Comparison of ENCODE assay signal across 8 mouse cellular contexts in genomic region chr3:89337062-89337720, GRCm38 (mm10). TPM values are rescaled to one million over a fixed set of nuclear protein-coding genes. Genes with fewer than 3 reads are reported as not detected.
DNase-seq lines count a peak whose midpoint lies in the region; ATAC-seq and TF ChIP-seq lines count a peak whose summit lies in the region.

No protein-coding gene starts in this region.

- 2% methylated on average over 17 of the region's 21 CpGs for WGBS in hindbrain, embryonic 14.5 days
- 2% methylated on average over 16 of the region's 21 CpGs for WGBS in midbrain, postnatal 0 days

- no peak for TF ChIP-seq CTCF in layer of hippocampus, adult 2 months (conservative IDR thresholded peaks at IDR 0.05)
- TF ChIP-seq CTCF in brain, embryonic 14.5 days (IDR thresholded peaks at IDR 0.05; ENCODE audit: borderline replicate concordance, extremely low read depth, insufficient read depth, insufficient read length) = no peak
- no peak for TF ChIP-seq CTCF in midbrain, postnatal 0 days (IDR thresholded peaks at IDR 0.05)

- no peaks in the 10 kb centered on the region for H3K36me3 ChIP-seq in hindbrain, embryonic 14.5 days (replicated peaks; ENCODE audit: control insufficient read depth, insufficient read depth)
- peaks cover 4% of the 10 kb centered on the region; the same call in 1 of the 2 replicates for H3K36me3 ChIP-seq in midbrain, postnatal 0 days (ENCODE audit: insufficient read depth, low read length)

- no peak for TF ChIP-seq POLR2A in brain, embryonic 14.5 days (IDR thresholded peaks at IDR 0.05; ENCODE audit: borderline replicate concordance, extremely low read depth, insufficient read depth, insufficient read length, poor library complexity, severe bottlenecking)

- peak overlapping the region; percentile 66 for H3K4me3 ChIP-seq in layer of hippocampus, adult 2 months
- peak overlapping the region; percentile 83 for H3K4me3 ChIP-seq in hindbrain, embryonic 14.5 days (replicated peaks; ENCODE audit: low read length)
- peak overlapping the region; percentile 80 for H3K4me3 ChIP-seq in midbrain, postnatal 0 days (ENCODE audit: low read depth, low read length)

- H3K9ac ChIP-seq in hindbrain, embryonic 14.5 days = peak overlapping the region; percentile 84
- peak overlapping the region; percentile 70 for H3K9ac ChIP-seq in midbrain, postnatal 0 days (replicated peaks; ENCODE audit: low read length, poor library complexity, severe bottlenecking)

- peaks cover 46% of the 10 kb centered on the region for H3K4me1 ChIP-seq in hindbrain, embryonic 14.5 days (replicated peaks; ENCODE audit: control insufficient read depth, insufficient read depth, low read length)
- H3K4me1 ChIP-seq in midbrain, postnatal 0 days (ENCODE audit: insufficient read depth, low read length) = peaks cover 6% of the 10 kb centered on the region; the same call in 1 of the 2 replicates

- DNase-seq in layer of hippocampus, adult 2 months (ENCODE audit: low spot score in 2 of 2) = peak in 1 of 2 experiments; percentile 54
- DNase-seq in layer of hippocampus, postnatal 25 days (ENCODE audit: extremely low spot score in 1 of 2, low spot score in 1 of 2) = no peak
- DNase-seq in brain, embryonic 14.5 days (ENCODE audit: low read depth) = peak; percentile 37
- no peak for DNase-seq in hindbrain, embryonic 14.5 days (ENCODE audit: low spot score)
- no peak for DNase-seq in midbrain, postnatal 0 days (ENCODE audit: low spot score)
- no peak for DNase-seq in layer of hippocampus, postnatal 14 days (ENCODE audit: low spot score in 2 of 2)
- no peak for DNase-seq in ovary, adult 18-20 months (ENCODE audit: low spot score)
- DNase-seq in cerebellum, adult 8-10 months = no peak

- no peaks in the 10 kb centered on the region for H3K27me3 ChIP-seq in hindbrain, embryonic 14.5 days (ENCODE audit: control insufficient read depth, insufficient read depth, low read length)
- H3K27me3 ChIP-seq in midbrain, postnatal 0 days (ENCODE audit: insufficient read depth, low read length) = no peaks in the 10 kb centered on the region

- H3K9me3 ChIP-seq in hindbrain, embryonic 14.5 days (ENCODE audit: control insufficient read depth, low read length) = no peaks in the 10 kb centered on the region
- H3K9me3 ChIP-seq in midbrain, postnatal 0 days (ENCODE audit: low read length) = no peaks in the 10 kb centered on the region

- ATAC-seq in hindbrain, embryonic 14.5 days (ENCODE audit: low FRiP score) = no peak
- no peak; the same call in 1 of the 2 replicates for ATAC-seq in midbrain, postnatal 0 days (ENCODE audit: low FRiP score)

- peak overlapping the region; percentile 83 for H3K27ac ChIP-seq in layer of hippocampus, adult 2 months
- peak overlapping the region; percentile 70 for H3K27ac ChIP-seq in hindbrain, embryonic 14.5 days
- no peak overlapping the region for H3K27ac ChIP-seq in midbrain, postnatal 0 days (ENCODE audit: low read depth, low read length)

- H3K4me2 ChIP-seq in hindbrain, embryonic 14.5 days (replicated peaks) = peak overlapping the region; percentile 88
- peak overlapping the region; percentile 98 for H3K4me2 ChIP-seq in midbrain, postnatal 0 days (ENCODE audit: low read depth, low read length, poor library complexity, severe bottlenecking)

RNA-seq across cellular contexts. Expression of gene Efna4, which starts 0.6 kb away (rescaled TPM):
- total RNA-seq in layer of hippocampus, adult 2 months (2021) = under 1 TPM; 0.61 to 0.96 TPM
- total RNA-seq in layer of hippocampus, postnatal 25 days (2021) = under 1 TPM; 0.68 to 0.98 TPM
- 12.6 and 22.9 TPM in 2 replicates for polyA plus RNA-seq in brain, embryonic 14.5 days (2012; rRNA removed)
- 4.4 and 4.9 TPM in 2 replicates for polyA plus RNA-seq in hindbrain, embryonic 14.5 days (2014; fragmentation: Nextera tagmentation; extraction: Ambion mirVana)
- 3.0 and 7.9 TPM in 2 replicates for total RNA-seq in midbrain, postnatal 0 days (2014; rRNA removed)
- polyA plus RNA-seq in midbrain, postnatal 0 days (2015; fragmentation: Nextera tagmentation; extraction: Ambion mirVana) = 2.5 and 3.5 TPM in 2 replicates
- 1 to 10 TPM; 1.0 to 1.8 TPM for total RNA-seq in layer of hippocampus, postnatal 14 days (2021)

RNA-seq across cellular contexts. Expression of gene Adam15, which starts 12.6 kb away (rescaled TPM):
- 100 to 1,000 TPM; 122 to 127 TPM for total RNA-seq in layer of hippocampus, adult 2 months (2021)
- total RNA-seq in layer of hippocampus, postnatal 25 days (2021) = 100 to 1,000 TPM; 109 to 112 TPM
- 63.6 and 75.5 TPM in 2 replicates for polyA plus RNA-seq in brain, embryonic 14.5 days (2012; rRNA removed)
- polyA plus RNA-seq in hindbrain, embryonic 14.5 days (2014; fragmentation: Nextera tagmentation; extraction: Ambion mirVana) = 40.8 and 44.0 TPM in 2 replicates
- 63.4 and 88.8 TPM in 2 replicates for total RNA-seq in midbrain, postnatal 0 days (2014; rRNA removed)
- 73.6 and 79.4 TPM in 2 replicates for polyA plus RNA-seq in midbrain, postnatal 0 days (2015; fragmentation: Nextera tagmentation; extraction: Ambion mirVana)
- total RNA-seq in layer of hippocampus, postnatal 14 days (2021) = 100 to 1,000 TPM; 114 to 115 TPM

RNA-seq across cellular contexts. Expression of gene Efna3, which starts 14.4 kb away (rescaled TPM):
- 10 to 100 TPM; 65.5 to 76.3 TPM for total RNA-seq in layer of hippocampus, adult 2 months (2021)
- 10 to 100 TPM; 77.1 to 82.6 TPM for total RNA-seq in layer of hippocampus, postnatal 25 days (2021)
- 59.4 and 60.3 TPM in 2 replicates for polyA plus RNA-seq in brain, embryonic 14.5 days (2012; rRNA removed)
- polyA plus RNA-seq in hindbrain, embryonic 14.5 days (2014; fragmentation: Nextera tagmentation; extraction: Ambion mirVana) = 62.5 and 70.3 TPM in 2 replicates
- total RNA-seq in midbrain, postnatal 0 days (2014; rRNA removed) = 93.5 and 115 TPM in 2 replicates
- 52.3 and 58.4 TPM in 2 replicates for polyA plus RNA-seq in midbrain, postnatal 0 days (2015; fragmentation: Nextera tagmentation; extraction: Ambion mirVana)
- total RNA-seq in layer of hippocampus, postnatal 14 days (2021) = 10 to 100 TPM; 57.8 to 62.7 TPM

RNA-seq across cellular contexts. Expression of gene Dcst2, which starts 24.6 kb away (rescaled TPM):
- total RNA-seq in layer of hippocampus, adult 2 months (2021) = under 1 TPM; 0.29 to 0.77 TPM
- total RNA-seq in layer of hippocampus, postnatal 25 days (2021) = under 1 TPM; 0.20 to 0.42 TPM
- polyA plus RNA-seq in brain, embryonic 14.5 days (2012; rRNA removed) = 0.38 and 0.57 TPM in 2 replicates
- 0.12 and 0.21 TPM in 2 replicates for polyA plus RNA-seq in hindbrain, embryonic 14.5 days (2014; fragmentation: Nextera tagmentation; extraction: Ambion mirVana)
- not detected in 2 replicates for total RNA-seq in midbrain, postnatal 0 days (2014; rRNA removed)
- polyA plus RNA-seq in midbrain, postnatal 0 days (2015; fragmentation: Nextera tagmentation; extraction: Ambion mirVana) = 0.31 and 0.51 TPM in 2 replicates
- under 1 TPM; 0.41 to 0.76 TPM for total RNA-seq in layer of hippocampus, postnatal 14 days (2021)

RNA-seq across cellular contexts. Expression of gene Dcst1, which starts 27.9 kb away (rescaled TPM):
- not detected for total RNA-seq in layer of hippocampus, adult 2 months (2021)
- total RNA-seq in layer of hippocampus, postnatal 25 days (2021) = not detected
- polyA plus RNA-seq in brain, embryonic 14.5 days (2012; rRNA removed) = 0.04 TPM in 1 of 2 replicates, not detected in the other
- polyA plus RNA-seq in hindbrain, embryonic 14.5 days (2014; fragmentation: Nextera tagmentation; extraction: Ambion mirVana) = 0.43 and 1.1 TPM in 2 replicates
- total RNA-seq in midbrain, postnatal 0 days (2014; rRNA removed) = 0.05 TPM in 1 of 2 replicates, not detected in the other
- 1.1 TPM in 2 replicates for polyA plus RNA-seq in midbrain, postnatal 0 days (2015; fragmentation: Nextera tagmentation; extraction: Ambion mirVana)
- total RNA-seq in layer of hippocampus, postnatal 14 days (2021) = under 1 TPM in 1 of 2 experiments, not detected in 1; 0.21 TPM
